Mouse (Mus musculus) adrenal gland, postnatal 14 days (tissue): ENCODE results near the gene Dgkh. TPM values are rescaled to one million over a fixed set of nuclear protein-coding genes. Genes with fewer than 3 reads are reported as not detected.

Experiments
- DNase-seq: peaks from one replicate; pipeline ENCODE4 v3.0.0; 2021; ENCODE audit warnings: mixed read lengths
- total RNA-seq: library from RNA; stranded (reverse); gene quantifications from 2 replicates; pipeline ENCODE4 v1.2.3, GENCODE M21; 2021

The Dgkh gene
- total RNA-seq, 1 experiment from 2014 or later = 12.1 TPM

DNA sequence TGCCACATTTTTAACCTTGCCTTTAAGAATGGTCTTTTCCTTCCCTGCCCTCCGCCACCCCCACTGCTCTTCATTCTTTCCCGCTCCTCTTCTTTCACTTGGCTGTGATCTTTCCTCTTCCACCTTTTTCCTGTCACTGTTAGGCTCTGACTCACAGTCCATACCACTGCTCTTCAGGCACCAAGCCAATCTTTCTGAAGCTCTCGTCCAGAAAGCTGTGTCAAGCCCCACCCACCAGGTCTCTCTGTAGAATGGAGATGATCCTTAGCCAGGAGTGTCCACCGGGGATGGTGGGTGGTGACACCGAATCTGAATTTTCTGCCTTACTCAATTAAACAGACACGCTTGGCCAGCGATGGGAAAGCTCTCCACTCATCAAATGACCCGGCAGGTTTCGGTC lies 58.0 kb downstream of the Dgkh start:
- DNase-seq = no peak

GRCm38 (mm10) chr14:78669986-78670385 lies 62.6 kb downstream of the Dgkh start:
- peak; percentile 31 for DNase-seq

- DNase-seq = peak; percentile 85
Observed at GRCm38 (mm10) chr14:78668291-78668690, 64.3 kb downstream of the Dgkh start.

- no peak for DNase-seq
Observed at GRCm38 (mm10) chr14:78667763-78668162, 64.8 kb downstream of the Dgkh start.

GRCm38 (mm10) chr14:78662641-78663040 lies 69.9 kb downstream of the Dgkh start:
- DNase-seq = no peak

- no peak for DNase-seq
Observed at GRCm38 (mm10) chr14:78661462-78661861, 71.1 kb downstream of the Dgkh start.

DNA sequence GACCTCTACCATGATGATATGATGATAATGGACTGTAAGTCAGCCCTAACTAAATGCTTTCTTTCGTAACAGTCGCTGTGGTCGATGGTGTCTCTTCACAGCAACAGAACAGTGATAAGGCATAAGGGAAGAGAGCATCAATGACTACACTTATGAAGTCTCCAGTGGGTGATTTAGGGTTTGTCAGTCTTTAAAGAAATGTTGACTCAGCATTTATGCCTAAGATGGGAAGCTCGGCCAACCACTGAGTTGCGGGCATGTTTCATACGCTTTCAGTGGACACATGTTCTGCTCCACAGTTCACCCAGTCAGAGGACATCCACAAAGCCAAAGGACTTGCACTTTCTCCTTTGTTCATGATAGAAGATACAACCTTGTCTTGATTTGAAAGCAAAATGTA lies 73.9 kb downstream of the Dgkh start:
- DNase-seq = no peak

GRCm38 (mm10) chr14:78656832-78657626 lies 75.5 kb downstream of the Dgkh start:
- DNase-seq = no peak

DNA sequence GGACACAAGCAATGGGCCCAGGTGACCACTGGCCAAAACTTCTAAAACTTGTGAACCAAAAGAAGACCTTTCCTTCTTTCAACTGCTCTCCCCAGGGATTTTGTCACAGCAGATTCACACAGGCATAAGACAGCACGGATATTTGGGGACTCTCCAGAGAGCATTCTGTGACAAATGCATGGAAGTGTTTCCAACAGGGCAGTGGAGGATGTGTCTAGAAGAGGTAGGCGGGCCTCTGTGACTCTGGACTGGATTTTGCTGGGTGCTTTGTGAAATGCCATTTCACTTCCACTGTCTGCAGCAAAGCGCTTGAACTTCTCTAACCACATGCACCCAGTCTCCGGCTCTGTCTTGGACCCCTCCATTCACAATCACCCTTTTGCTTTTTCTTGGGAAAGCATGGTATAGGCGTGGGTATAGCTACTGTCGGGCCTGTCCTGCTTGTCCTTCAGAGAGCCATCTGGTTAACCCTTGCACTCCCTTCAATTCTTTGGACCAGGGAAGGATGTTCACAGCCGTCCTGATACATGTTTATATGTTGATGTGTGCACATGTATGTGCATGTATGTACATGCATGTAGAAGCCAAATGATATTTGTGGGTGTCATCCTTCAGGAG lies 77.5 kb downstream of the Dgkh start:
- no peak for DNase-seq

DNA sequence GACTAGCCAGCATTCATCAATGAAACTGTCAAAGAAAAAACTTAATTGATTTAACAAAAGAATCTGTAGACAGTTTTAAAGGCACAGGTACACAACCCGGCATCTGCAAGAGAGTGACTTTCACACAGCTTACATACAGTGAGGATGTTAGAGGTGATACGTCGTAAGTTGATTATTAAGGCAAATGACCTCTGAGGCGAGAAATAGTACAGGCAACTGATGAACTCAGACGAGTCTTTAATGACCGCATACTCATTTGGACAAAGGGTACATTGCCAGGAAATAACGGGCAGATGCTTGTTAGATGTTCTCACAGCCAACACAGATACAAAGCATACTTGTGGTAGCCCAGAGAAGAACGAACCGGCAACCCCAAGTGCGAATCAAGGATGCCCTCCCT lies 78.4 kb downstream of the Dgkh start:
- DNase-seq = no peak

GRCm38 (mm10) chr14:78653333-78653732 lies 79.2 kb downstream of the Dgkh start:
- no peak for DNase-seq

DNA sequence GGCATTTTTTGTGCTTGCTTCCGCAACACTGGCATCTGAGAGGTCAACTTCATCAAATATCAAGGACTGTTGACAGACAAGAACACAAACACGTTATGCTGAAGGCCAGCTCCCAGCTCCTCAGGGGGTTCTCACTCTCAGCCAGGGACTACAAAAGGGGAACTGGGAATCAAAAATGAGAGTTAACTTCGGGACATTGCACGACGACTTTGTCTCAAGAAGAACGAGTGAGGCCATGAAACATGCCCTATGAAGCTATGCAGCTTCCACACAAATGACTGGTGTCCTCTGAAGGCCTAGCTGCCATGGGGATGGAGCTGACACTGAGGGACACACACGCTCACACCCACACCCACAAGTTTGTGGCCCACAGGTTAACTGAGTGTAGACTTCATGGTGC lies 80.9 kb downstream of the Dgkh start:
- DNase-seq = no peak

DNA sequence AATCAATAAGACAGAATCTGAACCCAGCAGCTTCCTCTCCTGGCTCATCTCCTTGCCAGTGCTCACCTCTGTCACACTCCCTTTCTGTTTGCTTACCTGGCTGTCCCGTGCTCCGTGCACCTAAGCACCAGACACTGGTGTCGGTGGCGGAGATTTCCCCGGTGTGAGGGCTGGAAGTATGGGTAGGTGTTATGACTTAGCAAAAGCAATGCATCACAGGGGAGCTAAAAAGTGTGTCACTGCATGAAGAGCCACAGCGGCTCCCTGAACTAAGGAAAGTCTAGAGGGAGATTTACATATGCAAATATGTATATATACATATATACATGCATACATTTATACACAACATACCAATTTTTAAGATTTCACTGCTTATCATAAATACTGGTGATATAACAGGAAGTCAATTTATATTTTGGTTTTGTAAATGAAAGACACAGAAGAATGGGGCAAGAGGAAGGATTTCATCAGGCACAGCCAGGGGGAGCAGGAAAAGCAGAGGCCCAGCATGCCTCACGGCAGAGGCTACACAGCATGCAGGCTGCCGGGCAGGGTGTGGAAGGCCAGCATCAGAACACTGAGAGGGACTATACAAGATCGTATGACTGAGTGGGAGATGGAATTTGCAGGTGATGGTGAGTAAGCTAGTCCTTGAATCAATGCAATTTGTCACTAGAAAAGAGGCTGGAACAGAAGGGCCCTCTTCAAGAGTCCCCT lies 82.0 kb downstream of the Dgkh start:
- no peak for DNase-seq

- no peak for DNase-seq
Observed at GRCm38 (mm10) chr14:78649525-78650274, 82.9 kb downstream of the Dgkh start.

DNA sequence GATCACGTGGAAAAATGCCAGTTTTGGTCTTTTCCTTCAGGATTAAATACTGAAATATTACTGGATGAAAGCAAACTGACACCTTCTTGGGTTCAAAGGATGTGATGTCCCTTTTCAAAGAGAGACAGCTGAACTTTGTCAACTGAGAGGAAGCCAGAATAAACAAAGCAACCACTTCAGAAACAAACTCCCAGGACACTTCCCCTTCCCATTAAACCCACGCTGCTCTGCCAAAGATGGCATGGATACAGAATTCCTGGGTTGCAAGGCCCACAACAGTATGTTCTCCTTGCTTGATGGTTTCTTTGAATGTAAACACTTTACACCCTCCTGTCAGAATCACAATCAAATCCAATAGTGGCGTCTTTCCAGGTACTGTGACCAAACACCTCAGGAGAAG lies 87.0 kb downstream of the Dgkh start:
- no peak for DNase-seq

GRCm38 (mm10) chr14:78641314-78641713 lies 91.3 kb downstream of the Dgkh start:
- no peak for DNase-seq

DNA sequence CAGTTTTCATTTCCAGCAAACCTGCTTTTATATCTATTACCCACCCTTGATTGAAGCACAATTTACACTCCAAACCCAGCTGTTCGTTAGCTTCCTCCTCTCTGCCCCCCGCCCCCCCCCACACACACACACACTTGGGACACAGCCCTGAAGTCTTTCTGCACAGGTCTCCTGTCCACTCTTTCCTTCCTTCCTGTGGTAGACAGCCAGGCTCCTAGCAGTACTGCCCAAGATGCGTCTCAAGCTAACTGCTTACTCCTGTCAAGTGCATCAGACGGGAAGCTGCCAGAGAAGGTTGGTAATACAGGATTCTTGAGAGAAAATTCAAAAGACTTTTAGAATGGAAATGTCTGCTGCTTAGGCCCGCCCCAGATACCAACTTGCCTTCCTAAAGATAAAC lies 92.9 kb downstream of the Dgkh start:
- DNase-seq = no peak

DNA sequence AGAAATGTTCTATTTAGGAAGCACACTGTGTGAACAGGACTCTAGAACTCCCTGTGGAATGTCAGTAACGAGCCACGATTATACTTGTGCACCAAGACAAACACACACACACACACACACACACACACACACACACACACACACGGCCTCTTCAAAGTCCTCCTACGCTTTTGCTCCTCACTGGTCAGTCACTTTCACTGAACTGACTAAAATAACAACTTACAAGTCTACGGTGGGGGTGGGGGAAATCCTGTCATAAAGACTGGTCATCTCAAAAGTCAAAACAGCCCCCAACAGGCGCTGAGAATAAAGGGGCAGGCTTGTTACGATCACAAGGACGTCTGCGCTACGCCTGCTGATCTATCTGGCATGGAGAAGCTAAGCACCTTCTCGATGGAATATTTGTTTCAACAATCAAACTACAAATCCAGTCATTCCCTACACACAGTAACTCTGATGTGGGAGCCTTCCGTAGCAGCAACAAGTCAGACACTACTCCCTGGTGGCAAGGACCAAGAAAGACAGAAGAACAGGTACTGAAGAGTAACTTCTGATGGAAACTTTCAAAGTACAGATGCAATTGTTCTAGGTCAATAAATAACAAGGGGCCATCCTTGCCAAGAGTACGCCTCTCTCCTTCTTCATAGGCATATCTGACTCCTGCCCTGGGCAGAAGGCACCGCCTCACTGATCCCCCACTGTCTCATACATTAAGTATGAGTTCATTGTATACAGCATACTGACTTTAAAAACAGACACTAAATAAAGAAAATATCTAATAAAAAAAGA lies 96.8 kb downstream of the Dgkh start:
- DNase-seq = no peak

DNA sequence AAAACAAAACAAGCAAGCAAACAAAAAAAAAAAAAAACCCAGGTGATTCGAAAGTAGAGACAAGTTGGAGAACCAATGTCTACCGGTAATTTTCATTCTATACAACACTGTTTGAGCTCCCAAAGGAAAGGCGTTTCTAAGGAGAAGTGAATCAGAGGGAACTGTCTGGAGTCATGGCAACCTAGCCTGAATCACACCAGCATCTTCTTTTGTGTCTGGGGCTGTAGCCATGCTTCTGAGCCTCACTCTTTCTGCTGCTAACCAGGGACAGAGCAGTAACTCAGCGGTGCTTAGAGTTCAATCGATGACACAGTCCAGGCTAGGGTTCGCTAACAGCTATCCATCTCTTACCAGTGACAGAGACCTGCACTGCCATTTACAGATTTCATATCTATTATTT lies 99.8 kb downstream of the Dgkh start:
- no peak for DNase-seq

DNA sequence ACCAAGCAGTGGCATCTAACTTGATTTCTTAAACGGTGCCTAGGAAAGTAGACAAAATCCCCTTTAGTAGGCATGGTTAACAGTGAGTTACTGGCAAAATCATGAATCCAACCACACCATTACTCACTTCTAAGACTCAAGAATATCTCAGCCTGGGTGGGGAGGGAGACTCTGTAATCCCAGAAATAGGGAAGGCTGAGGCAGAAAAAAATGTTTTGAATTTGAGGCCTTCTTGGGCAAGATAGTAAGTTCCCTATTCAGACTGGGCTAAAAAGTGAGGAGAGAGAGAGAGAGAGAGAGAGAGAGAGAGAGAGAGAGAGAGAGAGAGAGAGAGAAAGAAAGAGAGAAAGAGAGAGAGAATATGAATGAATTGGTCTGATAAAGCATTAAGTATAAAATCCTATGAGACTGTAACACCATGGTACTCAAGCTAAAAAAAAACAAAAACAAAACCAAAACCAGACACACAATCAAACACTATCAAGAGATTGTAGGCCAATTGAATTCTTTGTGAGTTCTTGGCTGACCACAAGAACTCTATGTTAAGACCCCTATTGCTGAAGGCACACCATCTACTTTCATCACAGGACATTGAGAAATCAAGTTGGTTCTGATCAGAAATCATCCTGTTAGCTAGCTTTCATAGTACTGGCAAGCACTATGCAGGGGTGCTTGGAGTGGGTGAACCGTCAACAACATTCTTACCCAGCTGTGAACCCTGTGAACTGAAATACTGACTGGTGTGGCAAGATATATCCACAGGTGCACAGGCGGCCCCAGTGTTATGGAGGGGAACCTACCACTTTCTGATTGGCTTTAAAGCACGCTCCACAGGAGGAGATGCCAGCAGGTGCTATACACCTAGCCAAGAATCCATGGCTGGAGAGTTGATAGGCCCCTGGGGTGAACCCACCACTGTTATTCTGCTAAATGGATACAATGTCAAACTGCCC lies 101.4 kb downstream of the Dgkh start:
- DNase-seq = no peak
